Mouse (Mus musculus): ENCODE measurements at regions not wholly inside any gene's neighbourhood (a gene's known extent, or its start where the extent isn't known, plus 50 kb on each side); places are given as distances from the start of the nearest gene placed in this dataset.

GRCm38 (mm10) chr4:137158201-137158600, 109.6 kb upstream of the Zbtb40 start:
- TF ChIP-seq CTCF (IDR thresholded peaks at IDR 0.05; ENCODE audit: control insufficient read depth, insufficient read depth, insufficient replicate concordance, low read depth, low read length): no peak
- no peak for TF ChIP-seq POLR2A (IDR thresholded peaks at IDR 0.05; ENCODE audit: control insufficient read depth, low read depth, low read length)

All from testis, adult 2 months (tissue).